Mouse (Mus musculus): ENCODE measurements around the gene S1pr4. TPM values are rescaled to one million over a fixed set of nuclear protein-coding genes. Genes with fewer than 3 reads are reported as not detected.

S1pr4 gene
- total RNA-seq, 2 experiments from 2014 or later: 0.39 to 0.95 TPM

DNA sequence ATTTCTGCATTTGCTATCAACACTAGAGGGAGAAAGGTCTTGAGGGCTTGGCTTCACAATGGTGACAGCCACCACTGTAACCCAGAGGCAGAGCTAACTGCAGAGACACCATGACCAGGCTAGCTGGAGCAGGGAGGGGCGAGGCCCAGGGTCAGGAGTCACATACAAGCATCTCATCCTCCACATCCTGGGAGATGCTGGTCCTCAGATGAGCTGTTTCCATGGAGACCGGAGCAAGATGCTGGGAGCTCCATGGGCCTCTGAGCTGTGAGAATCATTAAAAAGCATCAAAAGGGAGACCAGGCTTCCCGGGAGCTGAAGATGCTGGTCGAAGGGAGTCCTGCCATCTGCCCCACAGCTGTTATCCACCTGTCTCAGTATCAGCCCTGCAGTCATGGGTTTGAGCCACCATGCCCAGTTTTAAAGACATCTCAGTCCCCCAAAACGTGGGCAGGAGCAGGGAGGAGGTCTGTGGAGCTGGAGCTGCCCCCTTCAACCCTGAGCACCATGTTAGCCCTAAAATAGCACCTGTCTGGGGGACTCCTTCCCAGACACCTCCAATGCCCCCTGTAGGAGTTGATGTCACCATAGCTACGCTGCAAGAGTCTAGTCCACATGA is 15.4 kb downstream of the S1pr4 start:
- H3K27ac ChIP-seq: peak overlapping the region; percentile 73
- no peak for TF ChIP-seq CTCF (conservative IDR thresholded peaks at IDR 0.05)

DNA sequence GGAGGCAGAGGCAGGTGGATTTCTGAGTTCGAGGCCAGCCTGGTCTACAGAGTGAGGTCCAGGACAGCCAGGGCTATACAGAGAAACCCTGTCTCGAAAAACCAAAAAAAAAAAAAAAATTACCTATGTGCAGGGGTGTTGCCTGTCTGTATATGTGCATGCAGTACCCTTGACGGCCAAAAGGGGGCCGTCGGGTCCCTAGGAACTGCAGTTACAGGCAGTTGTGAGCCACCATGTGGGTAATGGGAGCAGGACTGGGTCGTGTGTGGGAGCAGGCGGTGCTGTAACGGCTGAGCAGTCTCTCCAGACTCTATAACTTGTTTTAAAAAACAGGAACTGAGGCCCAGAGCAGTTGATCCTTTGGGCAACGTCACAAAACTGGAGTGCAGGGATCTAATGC is 15.9 kb downstream of the S1pr4 start:
- Histone ChIP-seq H3K27ac (peak overlapping the region; percentile 73), H3K4me3 (no peak overlapping the region)
- peak in 1 of 2 experiments; percentile 48 for DNase-seq (ENCODE audit: low spot score in 2 of 2)
- peak; percentile 72 for TF ChIP-seq CTCF (conservative IDR thresholded peaks at IDR 0.05)

More for the DNA sequence above, 15.4 kb downstream of the S1pr4 start:
- no peak overlapping the region for H3K4me3 ChIP-seq
- DNase-seq (ENCODE audit: low spot score in 2 of 2): no peak

DNA sequence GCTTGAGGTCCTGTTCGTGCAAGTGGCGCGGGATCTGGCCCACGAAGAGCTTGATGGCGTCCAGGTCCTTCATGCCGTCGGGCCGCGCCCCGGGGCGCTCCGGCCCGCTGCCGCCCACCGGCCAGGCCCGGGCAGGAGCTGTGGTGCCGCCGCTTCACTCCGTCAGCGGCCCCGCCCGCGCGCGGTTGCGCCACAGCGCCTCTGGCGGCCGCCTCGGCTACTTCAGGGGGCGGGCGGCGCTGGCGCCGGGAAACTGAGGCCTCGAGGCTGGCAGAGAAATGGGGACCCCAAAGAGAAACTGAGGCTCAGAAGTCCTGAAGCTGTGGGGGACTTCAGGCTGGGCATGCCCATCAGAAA is 17.4 kb downstream of the S1pr4 start, which contains the start of gene Celf5:
TSS of gene Celf5 (minus strand) at position 177 of the 357 bp plus-strand sequence.
- H3K4me3 ChIP-seq: peak within 1 kb of the TSS; percentile 77
- peak; percentile 82 for TF ChIP-seq CTCF (conservative IDR thresholded peaks at IDR 0.05)
- H3K27ac ChIP-seq: peak within 1 kb of the TSS; percentile 99
- DNase-seq (ENCODE audit: low spot score in 2 of 2): peak in 1 of 2 experiments; percentile 78

GRCm38 (mm10) chr10:81481605-81482532 is 18.1 kb downstream of the S1pr4 start:
- no peak for TF ChIP-seq CTCF (conservative IDR thresholded peaks at IDR 0.05)
- DNase-seq (ENCODE audit: low spot score in 2 of 2): peak in 1 of 2 experiments; percentile 44
- peak overlapping the region; percentile 77 for H3K4me3 ChIP-seq
- H3K27ac ChIP-seq: peak overlapping the region; percentile 99

DNA sequence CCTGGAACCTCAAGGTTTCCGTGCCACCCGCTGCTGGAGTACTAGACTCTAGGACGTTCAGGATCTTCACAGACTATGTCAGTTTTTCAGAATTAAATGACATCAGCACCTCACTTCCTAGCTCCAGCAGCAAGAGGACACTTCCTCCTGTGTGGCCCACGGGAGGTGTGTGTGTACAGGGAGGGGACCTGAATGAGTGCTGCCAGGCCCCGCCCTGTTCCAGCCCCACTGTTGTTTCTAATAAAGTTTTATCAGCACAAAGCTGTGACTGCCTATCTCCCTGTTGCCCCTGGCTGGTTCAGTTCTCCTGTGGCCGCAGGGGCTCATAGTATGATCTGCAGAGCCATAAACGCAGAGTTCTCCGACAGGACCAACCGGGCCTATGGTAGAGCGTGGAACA is 25.5 kb downstream of the S1pr4 start:
- Histone ChIP-seq H3K4me3 (no peak overlapping the region), H3K27ac (peak overlapping the region; percentile 95)
- no peak for TF ChIP-seq CTCF (conservative IDR thresholded peaks at IDR 0.05)
- DNase-seq (ENCODE audit: low spot score in 2 of 2): no peak

DNA sequence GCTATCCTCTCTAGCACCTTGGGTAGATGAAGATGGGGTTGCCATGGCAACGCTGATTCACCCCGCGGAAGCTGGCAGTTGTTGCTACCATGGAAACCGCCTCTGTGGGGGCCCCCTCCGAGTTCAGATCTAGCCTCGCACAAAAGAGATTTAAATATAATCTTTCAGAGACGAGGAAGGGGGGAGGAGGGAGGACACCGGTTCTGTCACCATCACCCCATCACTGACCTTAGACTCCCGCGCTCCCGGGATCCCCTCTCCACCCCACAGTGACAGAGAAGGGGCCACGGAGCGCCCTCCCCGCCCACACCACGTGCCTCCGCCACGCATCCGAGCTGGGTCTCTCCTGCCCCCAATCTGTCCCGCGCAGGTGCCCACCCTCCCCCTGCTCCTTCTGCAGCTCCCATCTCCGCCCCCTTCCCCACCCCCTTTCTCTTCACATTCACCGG is 26.9 kb downstream of the S1pr4 start:
- no peak for TF ChIP-seq CTCF (conservative IDR thresholded peaks at IDR 0.05)
- H3K27ac ChIP-seq: peak overlapping the region; percentile 95
- peak; percentile 82 to 93 for DNase-seq (ENCODE audit: low spot score in 2 of 2)
- H3K4me3 ChIP-seq: peak overlapping the region; percentile 52

GRCm38 (mm10) chr10:81472403-81473002 is 27.4 kb downstream of the S1pr4 start:
- peak overlapping the region; percentile 95 for H3K27ac ChIP-seq
- no peak for DNase-seq (ENCODE audit: low spot score in 2 of 2)
- TF ChIP-seq CTCF (conservative IDR thresholded peaks at IDR 0.05): no peak
- peak overlapping the region; percentile 52 for H3K4me3 ChIP-seq

- TF ChIP-seq CTCF (conservative IDR thresholded peaks at IDR 0.05): no peak
- Histone ChIP-seq H3K4me3 (no peak overlapping the region), H3K27ac (peak overlapping the region; percentile 95)
- DNase-seq (ENCODE audit: low spot score in 2 of 2): peak in 1 of 2 experiments; percentile 65
These were observed 29.5 kb downstream of the S1pr4 start for GRCm38 (mm10) chr10:81470454-81470853.

DNA sequence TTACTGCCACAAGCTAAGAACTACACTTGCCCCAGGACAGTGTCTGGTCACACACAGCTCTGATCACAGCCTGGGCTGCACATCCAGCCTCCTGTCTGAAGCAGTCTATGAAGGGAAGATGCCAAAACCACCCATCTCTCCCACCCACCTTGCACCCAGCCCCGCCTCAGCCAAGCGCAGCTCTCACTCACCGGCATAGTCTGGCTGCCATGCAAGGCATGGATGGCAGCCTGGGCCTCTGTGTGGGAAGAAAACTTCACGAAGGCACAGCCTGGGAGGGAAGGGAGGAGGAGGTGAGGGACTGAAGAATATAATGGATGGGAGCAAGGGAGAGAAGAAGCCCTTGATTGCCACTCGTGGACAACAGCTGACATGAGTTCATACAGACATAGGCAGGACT is 30.7 kb downstream of the S1pr4 start:
- no peak for TF ChIP-seq CTCF (conservative IDR thresholded peaks at IDR 0.05)
- DNase-seq (ENCODE audit: low spot score in 2 of 2): peak in 1 of 2 experiments; percentile 61
- Histone ChIP-seq H3K27ac (peak overlapping the region; percentile 95; the same call in 1 of the 2 replicates), H3K4me3 (no peak overlapping the region)

- Histone ChIP-seq H3K4me3 (no peak overlapping the region), H3K27ac (no peak overlapping the region)
- TF ChIP-seq CTCF (conservative IDR thresholded peaks at IDR 0.05): no peak
- DNase-seq (ENCODE audit: low spot score in 2 of 2): no peak
These were observed 32.2 kb downstream of the S1pr4 start for GRCm38 (mm10) chr10:81467670-81468235.

- DNase-seq (ENCODE audit: low spot score in 2 of 2): no peak
- Histone ChIP-seq H3K27ac (peak overlapping the region; percentile 18; the same call in 1 of the 2 replicates), H3K4me3 (no peak overlapping the region)
- TF ChIP-seq CTCF (conservative IDR thresholded peaks at IDR 0.05): no peak
These were observed 33.1 kb downstream of the S1pr4 start for GRCm38 (mm10) chr10:81466881-81467280.

GRCm38 (mm10) chr10:81466066-81466465 is 33.9 kb downstream of the S1pr4 start:
- DNase-seq (ENCODE audit: low spot score in 2 of 2): no peak
- no peak overlapping the region for H3K4me3 ChIP-seq
- no peak overlapping the region for H3K27ac ChIP-seq
- no peak; the same call in 1 of the 2 replicates for TF ChIP-seq CTCF (conservative IDR thresholded peaks at IDR 0.05)
